Mouse (Mus musculus) liver, adult 2 months (tissue): ENCODE measurements around the gene Thumpd1.
A peak's percentile ranks its signal among the peaks of the same experiment; 100 is the strongest.

Source experiments
- CTCF ChIP-seq: fragments of 200-500 bp; IDR thresholded peaks from 2 replicates; pipeline ENCODE4 v1.5.1; 2011; ENCODE audit warnings: low read depth, low read length, control low read depth
- POLR2A ChIP-seq: fragments of 200-500 bp; IDR thresholded peaks from 2 replicates; pipeline ENCODE4 v1.6.1; 2011; ENCODE audit warnings: low read length, control low read depth; ENCODE audit not compliant: insufficient read depth; ENCODE audit errors: extremely low read depth

- TF ChIP-seq POLR2A (no peak), CTCF (peak; percentile 71)
These were observed 47.1 kb downstream of the Thumpd1 start for GRCm38 (mm10) chr7:119673465-119673864.
